Mouse (Mus musculus) granulocyte monocyte progenitor cell, adult 5-6 weeks (primary cell): ENCODE results near the gene Rpp25l. TPM values are rescaled to one million over a fixed set of nuclear protein-coding genes. Genes with fewer than 3 reads are reported as not detected.
"Not testable (repeated sequence)": the region's sequence is repeated elsewhere in the genome, so short reads cannot be mapped to it uniquely, and the experiment has no call there.

Source experiments
- ATAC-seq: replicated peaks from 2 replicates; pipeline ENCODE4 v1.8.0; 2016; ENCODE audit warnings: mild to moderate bottlenecking, moderate TSS enrichment, inconsistent platforms; ENCODE audit not compliant: poor library complexity, severe bottlenecking
- total RNA-seq, 2 experiments: library from RNA; stranded (forward) in 1 of 2; stranded (reverse) in 1 of 2; fragments of 200-712, 200-1000 nt in 1 of 2; fragments of >200 nt in 1 of 2; fragmentation: Nextera tagmentation in 1 of 2; gene quantifications; 2 replicates each; pipeline ENCODE4 v1.2.3; 2014 to 2017

Gene Rpp25l
- total RNA-seq, 2 experiments from 2014 or later = 20.1 to 23.0 TPM

DNA sequence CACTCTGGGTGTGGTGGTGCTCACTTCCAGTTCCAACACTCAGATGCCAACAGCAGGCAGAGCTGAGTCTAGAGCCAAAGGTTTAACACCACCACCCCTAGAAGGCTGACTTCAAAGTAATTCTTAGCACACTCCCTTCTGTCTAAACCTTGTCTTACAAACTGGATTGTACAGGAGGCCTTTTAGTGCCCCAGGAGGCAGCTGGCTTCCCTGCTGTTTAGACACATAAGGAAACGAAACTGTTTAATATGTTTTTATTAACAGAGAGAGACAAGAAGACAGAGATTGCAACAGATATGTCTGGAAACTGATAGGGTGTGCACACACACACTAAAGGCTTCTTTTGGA lies 24.9 kb upstream of the Rpp25l start:
- ATAC-seq = peak; percentile 15; the same call in 1 of the 2 replicates

- peak; percentile 48 for ATAC-seq
Measured at GRCm38 (mm10) chr4:41737602-41738255, 24.4 kb upstream of the Rpp25l start.

DNA sequence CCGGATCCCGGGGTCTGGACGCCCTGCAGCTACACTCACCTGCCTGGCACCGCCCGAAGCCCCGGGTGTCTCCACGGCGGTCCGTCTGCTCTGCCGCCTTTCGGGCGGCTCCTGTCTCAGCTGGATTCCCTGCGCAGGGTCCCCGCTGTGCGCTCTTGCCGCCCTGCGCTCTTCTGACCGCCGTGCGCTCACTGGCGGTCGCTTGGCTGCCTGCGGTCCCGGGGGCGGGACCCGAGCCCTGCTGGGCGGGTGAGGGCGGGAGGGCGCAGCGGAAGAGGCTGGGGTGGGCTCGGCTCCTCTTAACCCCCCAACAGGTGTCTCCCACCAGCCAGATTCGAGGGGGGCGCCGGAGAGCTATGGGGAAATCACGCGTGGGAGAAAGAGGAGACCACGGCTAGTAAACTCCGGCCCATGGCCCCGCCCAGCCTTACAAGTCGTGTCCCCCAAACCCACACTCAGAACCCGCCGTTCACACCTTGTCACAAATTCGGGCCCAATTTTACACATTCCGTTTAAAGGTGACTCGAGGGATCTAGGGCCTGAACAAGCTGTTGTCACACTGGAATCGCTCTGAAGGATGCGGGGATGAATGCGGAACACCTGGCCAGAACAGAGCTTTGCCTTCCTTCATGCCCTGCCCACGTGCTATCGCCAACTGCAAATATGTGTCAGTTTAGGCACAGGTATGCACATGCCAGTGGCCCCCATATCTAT lies 17.9 kb upstream of the Rpp25l start, which contains the start of gene Arid3c:
Arid3c (minus strand) TSS at position 91 of the 714 bp plus-strand sequence.
- ATAC-seq = peak; percentile 83

DNA sequence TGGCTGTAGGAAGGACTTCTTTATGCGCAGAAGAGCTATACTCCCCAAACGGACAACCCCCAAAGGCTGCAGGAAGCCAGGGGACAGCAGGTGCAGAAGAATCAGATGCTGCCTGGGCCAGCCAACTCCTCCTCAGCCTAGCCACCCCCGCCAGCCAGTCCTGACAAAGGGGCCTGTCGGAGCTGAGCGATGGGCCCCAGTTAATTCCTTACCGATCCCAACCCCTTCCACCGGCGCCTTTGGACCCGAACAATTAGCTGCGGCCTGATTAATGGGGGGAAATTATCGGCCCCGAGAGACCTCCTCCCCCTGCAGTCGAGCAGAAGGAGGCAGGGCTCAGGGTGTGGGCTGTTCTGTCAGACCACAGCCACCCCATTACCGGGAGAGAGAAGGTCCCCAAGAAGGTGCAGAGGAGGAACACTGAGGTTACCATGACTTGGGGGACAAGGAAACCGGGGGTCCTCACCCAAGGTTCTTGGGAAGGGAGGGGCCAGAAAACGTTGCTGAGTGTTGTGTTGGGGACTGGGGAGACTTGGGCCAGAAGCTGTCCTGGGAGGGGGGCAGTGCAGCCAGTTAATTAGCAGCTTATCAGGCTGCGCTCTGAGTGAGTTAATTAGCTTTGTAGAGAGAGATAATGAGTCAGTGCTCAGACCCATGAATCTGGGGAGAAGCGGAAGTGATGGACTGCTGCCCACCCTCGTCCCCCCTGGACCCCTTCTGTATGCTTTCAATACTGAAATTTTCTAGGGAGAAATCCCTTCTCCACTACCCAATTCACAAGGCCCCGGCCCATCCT lies 13.7 kb upstream of the Rpp25l start:
- no peak for ATAC-seq

- ATAC-seq = peak; percentile 98
Measured at GRCm38 (mm10) chr4:41722918-41723351, 9.6 kb upstream of the Rpp25l start, which contains the start of gene Dctn3. Dctn3 (minus strand) TSS chr4:41723170.

DNA sequence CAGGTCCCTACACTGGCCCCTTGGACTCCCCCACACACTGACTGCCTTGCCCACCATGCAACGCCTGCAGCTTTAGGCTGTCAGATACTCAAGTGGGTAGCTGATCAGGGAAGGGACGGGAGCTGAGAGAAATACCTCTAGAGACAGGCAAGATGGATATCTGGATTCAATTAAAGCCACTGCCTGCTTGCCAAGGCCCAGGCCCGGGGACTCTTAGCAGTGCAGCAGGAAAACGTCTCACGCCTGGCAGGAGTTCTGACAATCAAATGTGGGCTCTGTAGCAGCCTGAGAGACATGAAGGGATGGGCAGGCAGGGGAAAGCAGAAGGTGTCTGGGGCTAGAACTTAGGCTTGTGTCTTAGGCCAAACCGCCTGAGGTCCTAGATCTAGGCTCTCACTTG lies 3.5 kb upstream of the Rpp25l start:
- no peak for ATAC-seq

GRCm38 (mm10) chr4:41715596-41715995 lies 2.3 kb upstream of the Rpp25l start:
- ATAC-seq = 0 out of 2 replicates have a peak, but pooled peaks have one; percentile 25

DNA sequence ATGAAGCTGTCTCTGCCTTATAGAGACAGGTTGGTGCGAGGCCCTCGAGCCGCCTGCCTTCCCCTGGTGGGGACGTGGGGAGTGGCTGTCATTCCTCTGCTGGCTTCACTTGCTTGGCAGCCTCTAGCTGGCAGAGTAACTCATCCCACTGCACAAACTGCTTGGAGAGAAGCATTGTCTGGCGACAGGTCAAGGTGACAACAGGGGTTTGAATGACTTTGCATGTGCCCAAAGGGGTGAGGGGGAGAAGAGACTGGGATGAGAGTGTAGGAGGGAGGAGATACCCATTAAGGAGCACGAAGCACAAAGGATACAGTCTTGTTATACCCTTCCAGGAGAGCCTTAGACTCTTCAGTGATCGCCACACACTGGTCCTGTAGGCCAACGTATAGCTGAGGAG lies 1.7 kb upstream of the Rpp25l start:
- ATAC-seq = no peak

GRCm38 (mm10) chr4:41714276-41714675 lies 942 bp upstream of the Rpp25l start:
- ATAC-seq = peak; percentile 48

DNA sequence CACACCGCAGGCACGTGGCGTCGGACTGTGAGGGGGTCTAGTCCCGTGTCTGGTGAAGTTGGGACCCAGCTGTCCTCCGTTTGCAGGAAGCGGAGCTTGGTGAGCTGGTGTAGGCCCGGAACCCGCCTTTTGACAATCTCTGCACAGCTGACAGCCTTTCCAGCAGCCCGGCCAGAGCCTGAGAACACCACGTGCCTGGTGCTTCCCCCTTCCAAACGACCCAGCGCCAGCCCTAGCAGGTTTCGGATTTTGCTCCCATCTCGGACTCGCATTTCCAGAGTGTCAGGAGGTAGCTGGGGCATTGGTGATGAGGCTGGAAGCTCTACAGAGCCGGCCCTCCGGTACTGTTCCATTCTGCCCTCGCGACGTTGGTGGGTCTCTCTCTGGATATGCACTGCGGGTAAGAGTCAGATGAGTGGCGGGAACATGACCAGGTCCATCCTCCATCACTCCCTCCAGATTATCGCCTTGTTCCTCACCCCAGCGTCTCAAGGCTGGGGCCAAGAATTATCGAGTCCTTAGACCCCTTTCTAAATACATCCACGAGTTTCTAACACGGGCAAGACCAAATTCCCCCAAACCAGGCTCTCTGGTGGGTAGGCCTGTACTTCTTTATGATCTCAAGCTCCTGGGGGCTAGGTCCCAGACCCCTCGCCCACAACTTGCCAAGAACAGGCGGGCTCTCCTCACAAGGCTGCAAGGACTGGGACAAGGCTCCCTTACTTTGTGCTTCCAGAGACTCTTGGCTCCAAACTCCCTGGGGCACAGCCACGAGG lies 725 bp downstream of the Rpp25l start:
- no peak for ATAC-seq

DNA sequence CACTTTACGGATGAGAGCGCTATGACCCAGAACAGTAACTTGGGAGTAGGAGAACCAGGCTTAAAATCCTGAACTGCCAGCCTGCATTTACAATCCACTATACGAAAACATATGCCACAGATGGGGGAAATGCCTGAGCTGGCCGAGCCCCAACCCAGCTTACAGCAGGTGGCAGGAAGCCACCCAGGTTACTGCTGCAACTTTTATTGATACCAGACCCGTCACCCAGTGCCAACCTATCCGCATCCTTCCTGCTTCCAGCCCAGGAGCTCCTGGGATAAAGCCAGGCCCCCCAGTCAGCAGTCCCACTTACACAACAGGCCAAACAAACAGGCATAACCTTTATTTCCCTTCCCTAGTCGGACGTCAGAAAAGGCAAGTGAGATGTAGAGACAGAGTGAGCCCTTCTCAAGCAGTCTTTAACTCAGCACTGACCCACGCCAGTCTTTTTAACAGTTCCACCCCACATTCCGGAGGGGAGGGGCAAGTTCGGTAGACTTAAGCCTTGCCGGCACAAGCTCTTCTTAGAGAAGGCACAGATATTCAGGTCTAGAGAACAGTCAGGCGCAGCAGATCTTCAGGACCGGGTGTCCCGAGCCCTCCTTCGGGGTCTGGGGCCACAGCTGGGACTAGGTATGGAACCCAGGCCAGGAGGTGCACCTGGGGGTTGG lies 1.5 kb downstream of the Rpp25l start:
- no peak for ATAC-seq

- no peak for ATAC-seq
Measured at GRCm38 (mm10) chr4:41710229-41710628, 3.1 kb downstream of the Rpp25l start.

DNA sequence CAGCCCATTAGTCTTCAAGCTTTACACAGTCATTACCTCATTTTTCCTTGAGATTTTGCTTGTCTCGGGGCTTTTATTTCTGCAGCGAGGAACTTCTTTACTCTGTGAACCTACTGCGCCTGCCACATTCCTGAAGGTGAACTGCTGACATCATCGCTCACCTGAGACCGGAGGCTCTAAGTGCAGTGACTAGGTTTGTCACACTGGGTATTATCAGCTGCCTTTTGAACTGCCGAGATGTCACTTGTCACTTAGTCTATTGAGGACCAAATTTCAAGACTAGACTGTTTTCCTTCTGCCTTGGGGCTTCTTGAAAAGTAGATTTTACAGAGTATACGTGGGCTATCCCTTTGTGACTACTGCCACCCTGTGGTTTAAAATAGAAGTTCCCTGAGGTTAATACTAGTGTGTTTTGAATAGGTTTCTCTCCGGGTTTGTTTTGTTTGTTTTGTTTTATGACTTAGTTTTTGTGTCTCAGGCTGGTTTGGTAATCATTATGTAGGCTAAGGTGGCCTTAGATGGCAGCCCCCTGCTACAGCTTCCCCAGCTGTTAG lies 5.1 kb downstream of the Rpp25l start:
- no peak; the same call in 1 of the 2 replicates for ATAC-seq

DNA sequence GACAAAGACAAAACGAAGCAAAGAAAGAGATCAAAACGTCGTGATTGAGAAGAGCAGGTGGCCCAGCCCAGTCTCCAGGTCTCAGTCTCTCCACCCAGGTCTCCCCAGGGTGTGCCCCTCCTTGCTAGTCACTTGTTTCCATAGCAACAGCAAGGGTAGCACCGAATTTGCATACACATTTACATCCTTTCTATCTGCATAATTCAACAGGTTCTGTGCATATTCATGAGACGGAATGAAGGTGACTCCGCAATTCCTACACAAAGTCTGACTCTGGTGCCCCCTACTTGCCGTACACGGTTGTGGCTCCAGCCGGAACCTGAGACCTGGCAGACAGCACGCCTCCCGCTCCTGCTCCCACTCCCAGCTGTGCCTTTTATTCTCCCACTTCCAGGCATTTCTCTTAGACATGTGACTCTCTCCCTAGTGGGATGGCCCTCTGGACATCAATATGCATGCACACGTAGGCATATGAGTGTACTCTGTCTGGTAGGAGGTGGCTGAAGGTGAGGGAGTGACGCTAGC lies 6.3 kb downstream of the Rpp25l start:
- peak; percentile 75 for ATAC-seq

DNA sequence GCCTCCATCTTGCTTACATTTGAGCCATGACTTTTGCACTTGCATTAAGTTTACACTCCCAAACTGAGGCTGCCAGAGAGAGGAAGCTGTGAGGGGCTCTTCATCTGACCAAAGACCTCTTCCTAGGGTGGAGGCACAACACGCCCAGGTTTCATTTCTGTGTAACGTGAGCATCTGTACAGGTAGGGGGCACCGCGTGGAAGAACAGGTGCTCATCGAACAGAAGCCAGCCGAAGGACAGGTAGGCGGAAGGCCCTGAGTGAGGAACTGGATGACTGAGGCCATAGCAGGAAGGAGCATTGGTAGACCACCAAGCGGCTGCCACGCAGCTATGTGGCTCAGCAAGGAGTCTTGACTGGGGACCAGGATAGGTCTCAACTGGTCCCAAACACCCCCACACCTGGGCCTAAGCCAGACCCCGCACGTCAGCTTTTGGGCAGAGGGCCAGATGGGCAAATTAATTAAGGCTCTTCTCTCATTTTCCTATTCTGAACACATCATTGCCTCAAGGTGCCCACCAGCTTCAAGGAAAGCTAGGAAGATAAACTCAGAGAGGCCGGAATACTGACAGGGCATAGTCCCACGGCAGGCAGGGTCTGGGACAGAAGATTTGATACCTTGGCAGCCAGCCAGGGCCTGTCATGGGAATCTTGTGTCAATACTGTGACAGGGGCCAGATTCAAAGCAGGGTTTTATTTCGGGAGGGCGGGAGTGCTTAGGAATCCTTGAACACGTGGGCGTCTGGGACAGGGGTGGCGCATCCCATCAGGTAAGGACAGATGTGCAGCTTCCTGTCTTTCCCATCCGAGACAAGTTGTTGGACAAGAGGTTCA lies 7.2 kb downstream of the Rpp25l start:
- ATAC-seq = no peak

- no peak for ATAC-seq
Measured at GRCm38 (mm10) chr4:41704651-41705050, 8.7 kb downstream of the Rpp25l start.

DNA sequence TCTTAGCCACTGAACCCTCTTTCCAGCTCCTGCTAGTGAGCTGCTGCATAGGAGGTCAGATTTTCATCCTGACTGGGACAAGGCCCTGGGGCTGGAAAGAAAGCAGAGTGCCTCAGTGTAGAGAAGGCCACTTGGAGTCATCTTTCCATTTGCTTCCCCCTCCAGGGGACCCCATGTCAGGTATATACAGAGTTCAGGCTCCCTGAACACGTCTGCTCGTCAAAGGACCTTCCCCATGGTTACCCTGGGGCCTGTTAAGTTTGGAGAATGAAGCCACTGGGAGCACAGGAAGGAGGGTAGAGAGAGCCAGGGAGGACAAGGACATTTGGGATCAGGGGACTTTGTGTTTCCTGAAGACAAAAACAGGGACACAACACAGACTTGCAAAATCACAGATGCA lies 11.1 kb downstream of the Rpp25l start:
- not testable (repeated sequence) for ATAC-seq

GRCm38 (mm10) chr4:41700224-41700623 lies 13.1 kb downstream of the Rpp25l start:
- not testable (repeated sequence) for ATAC-seq
